Mouse (Mus musculus): Measurements from ENCODE around the gene Ackr1. TPM values are rescaled to one million over a fixed set of nuclear protein-coding genes. Genes with fewer than 3 reads are reported as not detected.
A peak's percentile ranks its signal among the peaks of the same experiment; 100 is the strongest.

The Ackr1 gene
- polyA plus RNA-seq, 1 experiment from 2014 or later = 1.3 TPM

- Histone ChIP-seq H3K4me1 (replicated peaks) (peaks cover 21% of the 10 kb centered on the region), H3K4me2 (no peak overlapping the region), H3K27ac (no peak overlapping the region), H3K4me3 (replicated peaks) (no peak overlapping the region), H3K36me3 (no peaks in the 10 kb centered on the region), H3K9ac (replicated peaks) (no peak overlapping the region), H3K9me3 (no peaks in the 10 kb centered on the region), H3K27me3 (peaks cover 47% of the 10 kb centered on the region)
- no peak for ATAC-seq (ENCODE audit: insufficient number of reproducible peaks, insufficient read depth, low FRiP score, low TSS enrichment, low read depth)
- WGBS = 82% methylated on average over 4 of the region's 4 CpGs
Measured at GRCm38 (mm10) chr1:173364125-173364800, 30.7 kb upstream of the Ackr1 start.

- Histone ChIP-seq H3K27me3 (peaks cover 41% of the 10 kb centered on the region), H3K4me3 (replicated peaks) (no peak overlapping the region), H3K9ac (replicated peaks) (no peak overlapping the region), H3K36me3 (no peaks in the 10 kb centered on the region), H3K4me1 (replicated peaks) (peaks cover 21% of the 10 kb centered on the region), H3K9me3 (no peaks in the 10 kb centered on the region), H3K4me2 (no peak overlapping the region), H3K27ac (no peak overlapping the region)
- WGBS = 76% methylated on average over 2 of the region's 2 CpGs
- no peak for ATAC-seq (ENCODE audit: insufficient number of reproducible peaks, insufficient read depth, low FRiP score, low TSS enrichment, low read depth)
Measured at GRCm38 (mm10) chr1:173363436-173363835, 29.9 kb upstream of the Ackr1 start.

GRCm38 (mm10) chr1:173361651-173362050, 28.1 kb upstream of the Ackr1 start:
- H3K9ac ChIP-seq (replicated peaks) = no peak overlapping the region
- WGBS = 24% methylated on average over 6 of the region's 6 CpGs
- H3K4me1 ChIP-seq (replicated peaks) = peaks cover 8% of the 10 kb centered on the region
- H3K27me3 ChIP-seq = peaks cover 23% of the 10 kb centered on the region
- no peaks in the 10 kb centered on the region for H3K36me3 ChIP-seq
- ATAC-seq (ENCODE audit: insufficient number of reproducible peaks, insufficient read depth, low FRiP score, low TSS enrichment, low read depth) = peak; percentile 52; the same call in 1 of the 2 replicates
- H3K27ac ChIP-seq = no peak overlapping the region
- H3K9me3 ChIP-seq = no peaks in the 10 kb centered on the region
- no peak overlapping the region for H3K4me3 ChIP-seq (replicated peaks)
- no peak overlapping the region for H3K4me2 ChIP-seq

GRCm38 (mm10) chr1:173359590-173360290, 26.2 kb upstream of the Ackr1 start:
- no peak for ATAC-seq (ENCODE audit: insufficient number of reproducible peaks, insufficient read depth, low FRiP score, low TSS enrichment, low read depth)

GRCm38 (mm10) chr1:173357799-173358198, 24.2 kb upstream of the Ackr1 start:
- Histone ChIP-seq H3K27ac (no peak overlapping the region), H3K4me1 (replicated peaks) (no peaks in the 10 kb centered on the region), H3K4me3 (replicated peaks) (no peak overlapping the region), H3K4me2 (no peak overlapping the region), H3K27me3 (no peaks in the 10 kb centered on the region), H3K9me3 (no peaks in the 10 kb centered on the region), H3K36me3 (no peaks in the 10 kb centered on the region), H3K9ac (replicated peaks) (no peak overlapping the region)
- ATAC-seq (ENCODE audit: insufficient number of reproducible peaks, insufficient read depth, low FRiP score, low TSS enrichment, low read depth) = no peak
- 46% methylated on average over 4 of the region's 4 CpGs for WGBS

More at GRCm38 (mm10) chr1:173359590-173360290, 26.2 kb upstream of the Ackr1 start:
- Histone ChIP-seq H3K36me3 (no peaks in the 10 kb centered on the region), H3K27ac (no peak overlapping the region), H3K9me3 (no peaks in the 10 kb centered on the region), H3K4me3 (replicated peaks) (no peak overlapping the region), H3K9ac (replicated peaks) (no peak overlapping the region), H3K27me3 (peaks cover 4% of the 10 kb centered on the region), H3K4me2 (no peak overlapping the region), H3K4me1 (replicated peaks) (no peaks in the 10 kb centered on the region)
- WGBS = 71% methylated on average over 4 of the region's 4 CpGs

- Histone ChIP-seq H3K9ac (replicated peaks) (no peak overlapping the region), H3K4me3 (replicated peaks) (no peak overlapping the region), H3K4me2 (no peak overlapping the region), H3K27me3 (no peaks in the 10 kb centered on the region), H3K9me3 (no peaks in the 10 kb centered on the region), H3K27ac (no peak overlapping the region), H3K36me3 (no peaks in the 10 kb centered on the region), H3K4me1 (replicated peaks) (no peaks in the 10 kb centered on the region)
- 96% methylated on average over 2 of the region's 2 CpGs for WGBS
- ATAC-seq (ENCODE audit: insufficient number of reproducible peaks, insufficient read depth, low FRiP score, low TSS enrichment, low read depth) = no peak
Measured at GRCm38 (mm10) chr1:173356699-173357098, 23.1 kb upstream of the Ackr1 start.

- H3K27ac ChIP-seq = no peak overlapping the region
- no peaks in the 10 kb centered on the region for H3K27me3 ChIP-seq
- ATAC-seq (ENCODE audit: insufficient number of reproducible peaks, insufficient read depth, low FRiP score, low TSS enrichment, low read depth) = no peak
- 78% methylated on average over 7 of the region's 7 CpGs for WGBS
- H3K9ac ChIP-seq (replicated peaks) = no peak overlapping the region
- no peak overlapping the region for H3K4me2 ChIP-seq
- H3K9me3 ChIP-seq = no peaks in the 10 kb centered on the region
- H3K36me3 ChIP-seq = no peaks in the 10 kb centered on the region
- peaks cover 3% of the 10 kb centered on the region; the same call in 1 of the 2 replicates for H3K4me1 ChIP-seq (replicated peaks)
- no peak overlapping the region for H3K4me3 ChIP-seq (replicated peaks)
Measured at GRCm38 (mm10) chr1:173355107-173355846, 21.7 kb upstream of the Ackr1 start.

- H3K9ac ChIP-seq (replicated peaks) = peak within 1 kb of the TSS; percentile 23; the same call in 1 of the 2 replicates
- no peaks in the 10 kb centered on the region for H3K9me3 ChIP-seq
- 12% methylated on average over 10 of the region's 10 CpGs for WGBS
- H3K4me3 ChIP-seq (replicated peaks) = peak within 1 kb of the TSS; percentile 28
- no peak within 1 kb of the TSS for H3K27ac ChIP-seq
- H3K4me2 ChIP-seq = peak within 1 kb of the TSS; percentile 54
- no peaks in the 10 kb centered on the region for H3K36me3 ChIP-seq
- H3K27me3 ChIP-seq = no peaks in the 10 kb centered on the region
- H3K4me1 ChIP-seq (replicated peaks) = peaks cover 7% of the 10 kb centered on the region; the same call in 1 of the 2 replicates
- ATAC-seq (ENCODE audit: insufficient number of reproducible peaks, insufficient read depth, low FRiP score, low TSS enrichment, low read depth) = peak; percentile 48; the same call in 1 of the 2 replicates
Measured at GRCm38 (mm10) chr1:173350372-173350957, 16.9 kb upstream of the Ackr1 start, which contains the start of gene Aim2. Gene Aim2, plus strand, starts transcription at chr1:173350879.

- Histone ChIP-seq H3K36me3 (no peaks in the 10 kb centered on the region), H3K4me1 (replicated peaks) (peaks cover 7% of the 10 kb centered on the region; the same call in 1 of the 2 replicates), H3K27me3 (no peaks in the 10 kb centered on the region), H3K27ac (no peak overlapping the region), H3K9me3 (no peaks in the 10 kb centered on the region), H3K4me2 (peak overlapping the region; percentile 54), H3K9ac (replicated peaks) (peak overlapping the region; percentile 23; the same call in 1 of the 2 replicates), H3K4me3 (replicated peaks) (peak overlapping the region; percentile 28)
- peak; percentile 60; the same call in 1 of the 2 replicates for ATAC-seq (ENCODE audit: insufficient number of reproducible peaks, insufficient read depth, low FRiP score, low TSS enrichment, low read depth)
- 7% methylated on average over 6 of the region's 6 CpGs for WGBS
Measured at GRCm38 (mm10) chr1:173349946-173350345, 16.4 kb upstream of the Ackr1 start.

- Histone ChIP-seq H3K9ac (replicated peaks) (no peak overlapping the region), H3K4me1 (replicated peaks) (peaks cover 7% of the 10 kb centered on the region; the same call in 1 of the 2 replicates), H3K9me3 (no peaks in the 10 kb centered on the region), H3K4me3 (replicated peaks) (no peak overlapping the region), H3K27ac (no peak overlapping the region), H3K36me3 (no peaks in the 10 kb centered on the region), H3K27me3 (no peaks in the 10 kb centered on the region), H3K4me2 (no peak overlapping the region)
- 74% methylated on average over 5 of the region's 5 CpGs for WGBS
- ATAC-seq (ENCODE audit: insufficient number of reproducible peaks, insufficient read depth, low FRiP score, low TSS enrichment, low read depth) = no peak
Measured at GRCm38 (mm10) chr1:173349192-173349591, 15.6 kb upstream of the Ackr1 start.

Data from limb, embryonic 12.5 days (tissue).